Mouse (Mus musculus) CH12.LX (cell line): ENCODE measurements around the gene Tmem234. TPM values are rescaled to one million over a fixed set of nuclear protein-coding genes. Genes with fewer than 3 reads are reported as not detected.

Experiments
- DNase-seq: peaks from one replicate; pipeline ENCODE4 v3.0.0-alpha.2; 2013; ENCODE audit errors: extremely low read depth
- H3K27ac ChIP-seq: 2 replicates; pipeline ENCODE4 v1.5.1; 2012; ENCODE audit warnings: low read depth, mild to moderate bottlenecking, control low read depth, moderate library complexity; ENCODE audit not compliant: insufficient read depth
- H3K27me3 ChIP-seq: replicated peaks from 2 replicates; pipeline ENCODE3; 2012; ENCODE audit warnings: inconsistent platforms
- H3K36me3 ChIP-seq, 2 experiments: replicated peaks in 1 of 2; 2 replicates each; pipeline versions ENCODE3 to v1.6.1; 2012; ENCODE audit warnings: inconsistent platforms in 1 of 2, low read length in 1 of 2, mild to moderate bottlenecking in 1 of 2, mixed read lengths in 1 of 2, moderate library complexity in 1 of 2; ENCODE audit not compliant: control insufficient read depth in 1 of 2, insufficient read depth in 1 of 2
- H3K4me1 ChIP-seq, 2 experiments: 2 replicates each; pipeline ENCODE4 v1.6.1; 2012; ENCODE audit warnings: inconsistent platforms in 1 of 2, moderate library complexity in 1 of 2; ENCODE audit not compliant: insufficient read depth in 2 of 2, control insufficient read depth in 1 of 2
- H3K4me2 ChIP-seq: 2 replicates; pipeline ENCODE4 v1.6.1; 2012; ENCODE audit warnings: low read depth, mild to moderate bottlenecking, control low read depth; ENCODE audit not compliant: poor library complexity, insufficient read depth, severe bottlenecking
- H3K4me3 ChIP-seq, 3 experiments: fragments of 150-350 bp in 1 of 3; sonication (generic) in 1 of 3; replicated peaks in 1 of 3; 2 replicates each; pipeline versions ENCODE3 to v1.5.1; 2011 to 2012; ENCODE audit warnings: low read depth in 2 of 3, low read length in 2 of 3, mild to moderate bottlenecking in 2 of 3, moderate library complexity in 2 of 3, control low read depth in 1 of 3, improper control_type of control experiment in 1 of 3, inconsistent platforms in 1 of 3, mixed read lengths in 1 of 3; ENCODE audit not compliant: poor library complexity in 1 of 3
- H3K79me2 ChIP-seq: replicated peaks from 2 replicates; pipeline ENCODE4 v1.6.1; 2012; ENCODE audit warnings: mild to moderate bottlenecking, moderate library complexity; ENCODE audit not compliant: control insufficient read depth, poor library complexity, insufficient read depth, severe bottlenecking; ENCODE audit errors: extremely low read depth
- H3K9ac ChIP-seq: 2 replicates; pipeline ENCODE4 v1.6.1; 2012; ENCODE audit warnings: low read depth, mild to moderate bottlenecking, control low read depth, moderate library complexity; ENCODE audit not compliant: insufficient read depth
- H3K9me3 ChIP-seq: replicated peaks from 2 replicates; pipeline ENCODE3; 2012; ENCODE audit warnings: low read length, inconsistent platforms, mixed read lengths
- BHLHE40 ChIP-seq: IDR thresholded peaks from 2 replicates; pipeline ENCODE4 v1.6.1; 2011; ENCODE audit warnings: mild to moderate bottlenecking, low read depth, low read length, improper control_type of control experiment
- CHD1 ChIP-seq: IDR thresholded peaks from 2 replicates; pipeline ENCODE4 v1.6.1; 2012; ENCODE audit warnings: low read depth, low read length, improper control_type of control experiment, inconsistent platforms
- CHD2 ChIP-seq: IDR thresholded peaks from 2 replicates; pipeline ENCODE4 v1.6.1; 2011; ENCODE audit warnings: low read length, improper control_type of control experiment
- E2F4 ChIP-seq: IDR thresholded peaks from 2 replicates; pipeline ENCODE4 v1.6.1; 2011; ENCODE audit warnings: low read depth, low read length, improper control_type of control experiment; ENCODE audit not compliant: insufficient replicate concordance
- ELF1 ChIP-seq: IDR thresholded peaks from 2 replicates; pipeline ENCODE4 v1.6.1; 2014; ENCODE audit warnings: low read depth, mild to moderate bottlenecking, inconsistent platforms, low read length, improper control_type of control experiment
- ETS1 ChIP-seq: conservative IDR thresholded peaks from 2 replicates; pipeline ENCODE4 v1.6.1; 2012; ENCODE audit warnings: low read depth, mild to moderate bottlenecking, inconsistent platforms, low read length, improper control_type of control experiment, moderate library complexity
- HCFC1 ChIP-seq: IDR thresholded peaks from 2 replicates; pipeline ENCODE4 v1.6.1; 2012; ENCODE audit warnings: low read depth, mild to moderate bottlenecking, inconsistent platforms, low read length, improper control_type of control experiment
- IRF4 ChIP-seq: IDR thresholded peaks from 2 replicates; pipeline ENCODE4 v1.6.1; 2014; ENCODE audit warnings: low read depth, mild to moderate bottlenecking, inconsistent platforms, low read length, improper control_type of control experiment
- JUND ChIP-seq: conservative IDR thresholded peaks from 2 replicates; pipeline ENCODE4 v1.6.1; 2011; ENCODE audit warnings: low read depth, low read length, improper control_type of control experiment
- MAX ChIP-seq: IDR thresholded peaks from 2 replicates; pipeline ENCODE4 v1.6.1; 2011; ENCODE audit warnings: low read length, improper control_type of control experiment
- MAZ ChIP-seq: IDR thresholded peaks from 2 replicates; pipeline ENCODE4 v1.6.1; 2012; ENCODE audit warnings: low read depth, mild to moderate bottlenecking, inconsistent platforms, low read length, improper control_type of control experiment, moderate library complexity
- MYC ChIP-seq: IDR thresholded peaks from 2 replicates; pipeline ENCODE4 v1.6.1; 2011; ENCODE audit warnings: low read depth, mild to moderate bottlenecking, improper control_type of control experiment, low read length
- NELFE ChIP-seq: IDR thresholded peaks from 2 replicates; pipeline ENCODE4 v1.6.1; 2011; ENCODE audit warnings: low read depth, low read length, improper control_type of control experiment
- NRF1 ChIP-seq: IDR thresholded peaks from 2 replicates; pipeline ENCODE4 v1.6.1; 2014; ENCODE audit warnings: low read depth, mild to moderate bottlenecking, inconsistent platforms, low read length, improper control_type of control experiment, moderate library complexity
- POLR2A ChIP-seq: IDR thresholded peaks from 2 replicates; pipeline ENCODE4 v1.6.1; 2011; ENCODE audit warnings: low read depth, mild to moderate bottlenecking, improper control_type of control experiment, low read length
- RCOR1 ChIP-seq: conservative IDR thresholded peaks from 2 replicates; pipeline ENCODE4 v1.6.1; 2012; ENCODE audit warnings: low read depth, mild to moderate bottlenecking, inconsistent platforms, low read length, improper control_type of control experiment
- SIN3A ChIP-seq: IDR thresholded peaks from 2 replicates; pipeline ENCODE4 v1.6.1; 2012; ENCODE audit warnings: low read length, improper control_type of control experiment, inconsistent platforms
- TBP ChIP-seq: conservative IDR thresholded peaks from 2 replicates; pipeline ENCODE4 v1.6.1; 2011; ENCODE audit warnings: low read depth, low read length, improper control_type of control experiment
- TCF12 ChIP-seq: IDR thresholded peaks from 2 replicates; pipeline ENCODE4 v1.6.1; 2014; ENCODE audit warnings: low read depth, mild to moderate bottlenecking, inconsistent platforms, low read length, improper control_type of control experiment
- UBTF ChIP-seq: IDR thresholded peaks from 2 replicates; pipeline ENCODE4 v1.6.1; 2012; ENCODE audit warnings: low read depth, mild to moderate bottlenecking, inconsistent platforms, low read length, improper control_type of control experiment, moderate library complexity
- ZMIZ1 ChIP-seq: IDR thresholded peaks from 2 replicates; pipeline ENCODE4 v1.6.1; 2012; ENCODE audit warnings: low read depth, mild to moderate bottlenecking, inconsistent platforms, low read length, improper control_type of control experiment
- ZNF384 ChIP-seq: IDR thresholded peaks from 2 replicates; pipeline ENCODE4 v1.6.1; 2012; ENCODE audit warnings: low read depth, low read length, improper control_type of control experiment, inconsistent platforms
- dilution Hi-C: fragments of 300-500 bp; cut with MboI; formaldehyde crosslinking; loops from 2 replicates; pipeline ENCODE4 v1.14.3; 2020; ENCODE audit warnings: low sequenced_read_pairs; ENCODE audit not compliant: extremely low pct_unique_long_range_greater_than_20kb, extremely low pct_ligation_motif_present
- in situ Hi-C: fragments of 300-500 bp; cut with MboI; formaldehyde crosslinking; loops from 3 replicates; pipeline ENCODE4 v1.14.3; 2019; ENCODE audit warnings: low sequenced_read_pairs, low pct_ligation_motif_present, low pct_unique_long_range_greater_than_20kb, mixed read lengths
- polyA plus RNA-seq: library from polyadenylated mRNA; unstranded; fragments of >175 nt; gene quantifications from 2 replicates; pipeline ENCODE4 v1.2.1, GENCODE M21; 2012; ENCODE audit warnings: low read depth; ENCODE audit not compliant: insufficient read length
- total RNA-seq, 2 experiments: library from RNA; depleted of rRNA; stranded (reverse); fragments of 300-350 nt in 1 of 2; fragments of >200 nt in 1 of 2; gene quantifications; 2 replicates each; pipeline ENCODE4 v1.2.3; 2012 to 2014

Tmem234 gene
- total and polyA plus RNA-seq, 3 experiments: 97.6 to 113 (median 111) TPM

- Histone ChIP-seq H3K27ac (peak overlapping the region; percentile 83), H3K36me3 (peaks cover 12 to 32% of the 10 kb centered on the region in 2 experiments), H3K9me3 (no peaks in the 10 kb centered on the region), H3K4me1 (peaks cover 6 to 34% of the 10 kb centered on the region in 2 experiments), H3K4me2 (peak overlapping the region; percentile 95), H3K9ac (peak overlapping the region; percentile 85), H3K79me2 (no peaks in the 10 kb centered on the region; the same call in 1 of the 2 replicates), H3K4me3 (peak overlapping the region; percentile 63 to 69 (median 69)), H3K27me3 (no peaks in the 10 kb centered on the region)
- in situ Hi-C loops (no loop called here), dilution Hi-C loops (no loop called here)
- TF ChIP-seq TCF12 (no peak), ELF1 (no peak), NRF1 (0 out of 2 replicates have a peak, but pooled peaks have one; percentile 6)
- DNase-seq: no peak
These were observed 43.1 kb upstream of the Tmem234 start for GRCm38 (mm10) chr4:129557256-129557808.

- H3K27ac ChIP-seq: peak overlapping the region; percentile 83
- no peaks in the 10 kb centered on the region; the same call in 1 of the 2 replicates for H3K79me2 ChIP-seq
- H3K9ac ChIP-seq: peak overlapping the region; percentile 85
- peak overlapping the region; percentile 63 to 69 (median 69) for H3K4me3 ChIP-seq
- in situ Hi-C loops (no loop called here), dilution Hi-C loops (no loop called here)
- DNase-seq: peak; percentile 62
- peak overlapping the region; percentile 95 for H3K4me2 ChIP-seq
- H3K4me1 ChIP-seq: peaks cover 6 to 34% of the 10 kb centered on the region in 2 experiments
- peaks cover 4 to 21% of the 10 kb centered on the region in 2 experiments for H3K36me3 ChIP-seq
- no peaks in the 10 kb centered on the region for H3K9me3 ChIP-seq
- no peaks in the 10 kb centered on the region for H3K27me3 ChIP-seq
- TF ChIP-seq ZNF384 (no peak), MAZ (peak; percentile 74; the same call in 1 of the 2 replicates), NELFE (0 out of 2 replicates have a peak, but pooled peaks have one; percentile 33), RCOR1 (peak; percentile 75; the same call in 1 of the 2 replicates), MYC (0 out of 2 replicates have a peak, but pooled peaks have one; percentile 14), UBTF (peak; percentile 53; the same call in 1 of the 2 replicates), POLR2A (peak; percentile 55), BHLHE40 (no peak; the same call in 1 of the 2 replicates), CHD1 (peak; percentile 75; the same call in 1 of the 2 replicates), SIN3A (peak; percentile 41; the same call in 1 of the 2 replicates), ELF1 (peak; percentile 41; the same call in 1 of the 2 replicates), HCFC1 (peak; percentile 25; the same call in 1 of the 2 replicates), CHD2 (no peak; the same call in 1 of the 2 replicates), IRF4 (peak; percentile 3; the same call in 1 of the 2 replicates), TBP (no peak), E2F4 (0 out of 2 replicates have a peak, but pooled peaks have one; percentile 27), TCF12 (peak; percentile 42; the same call in 1 of the 2 replicates), JUND (no peak), ETS1 (no peak; the same call in 1 of the 2 replicates), MAX (0 out of 2 replicates have a peak, but pooled peaks have one; percentile 23), ZMIZ1 (peak; percentile 50; the same call in 1 of the 2 replicates)
- TF ChIP-seq, all 38 proteins: peak for 15
These were observed 42.0 kb upstream of the Tmem234 start for GRCm38 (mm10) chr4:129558321-129558955.
